Mouse (Mus musculus) lung, adult 2 months (tissue): ENCODE results near the gene Adamtsl3.

Experiments
- CTCF ChIP-seq: fragments of 200-500 bp; IDR thresholded peaks from 2 replicates; pipeline ENCODE4 v1.5.1; 2011; ENCODE audit warnings: mild to moderate bottlenecking, low read length, control low read depth; ENCODE audit not compliant: insufficient read depth
- POLR2A ChIP-seq: fragments of 200-500 bp; IDR thresholded peaks from 2 replicates; pipeline ENCODE4 v1.6.1; 2011; ENCODE audit warnings: low read depth, mild to moderate bottlenecking, control low read depth, low read length, borderline replicate concordance; ENCODE audit errors: extremely low read depth

- TF ChIP-seq CTCF (no peak), POLR2A (no peak)
Measured at GRCm38 (mm10) chr7:82410966-82411365, 75.5 kb downstream of the Adamtsl3 start.
